Mouse (Mus musculus): ENCODE data around the gene Baz2b. TPM values are rescaled to one million over a fixed set of nuclear protein-coding genes. Genes with fewer than 3 reads are reported as not detected.

Gene Baz2b
- polyA plus RNA-seq, 1 experiment from 2014 or later, result 64.6 TPM

DNA sequence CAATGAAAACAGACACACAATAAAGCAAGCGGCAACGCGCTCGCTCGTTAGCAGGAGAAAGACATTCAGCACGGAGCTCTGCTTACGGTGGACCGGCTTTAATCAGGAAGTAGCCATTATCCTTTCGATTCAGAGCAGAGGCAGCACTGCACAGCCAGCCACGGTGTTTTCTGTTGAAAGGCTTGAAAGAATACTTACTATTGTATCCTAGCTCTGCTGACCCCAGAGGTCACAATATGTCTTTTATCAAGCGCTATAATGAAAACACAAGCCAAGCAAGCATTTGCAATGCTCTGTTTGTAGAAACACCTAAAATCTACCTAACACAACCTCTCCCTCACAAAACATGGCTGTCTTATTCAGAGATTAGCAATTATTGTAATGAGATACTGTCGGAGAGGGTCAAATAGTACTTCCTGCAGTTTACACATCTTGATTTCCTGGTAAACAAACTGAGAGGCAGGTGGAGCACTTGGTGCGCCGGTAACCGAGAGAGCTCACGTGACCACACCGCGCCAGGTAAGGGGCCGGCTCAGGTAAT, 172.6 kb downstream of the Baz2b start:
- H3K4me2 ChIP-seq (replicated peaks), result peak overlapping the region; percentile 62
- 11% methylated on average over 19 of the region's 19 CpGs for WGBS
- no peaks in the 10 kb centered on the region for H3K27me3 ChIP-seq
- H3K27ac ChIP-seq, result no peak overlapping the region
- peak overlapping the region; percentile 33 for H3K4me3 ChIP-seq
- ATAC-seq (ENCODE audit: low FRiP score, low read depth), result no peak
- H3K9ac ChIP-seq, result peak overlapping the region; percentile 8; the same call in 1 of the 2 replicates
- 0 out of 2 replicates have a peak, but pooled peaks cover 5% of the 10 kb centered on the region for H3K36me3 ChIP-seq
- H3K4me1 ChIP-seq, result peaks cover 7% of the 10 kb centered on the region
- no peaks in the 10 kb centered on the region for H3K9me3 ChIP-seq

DNA sequence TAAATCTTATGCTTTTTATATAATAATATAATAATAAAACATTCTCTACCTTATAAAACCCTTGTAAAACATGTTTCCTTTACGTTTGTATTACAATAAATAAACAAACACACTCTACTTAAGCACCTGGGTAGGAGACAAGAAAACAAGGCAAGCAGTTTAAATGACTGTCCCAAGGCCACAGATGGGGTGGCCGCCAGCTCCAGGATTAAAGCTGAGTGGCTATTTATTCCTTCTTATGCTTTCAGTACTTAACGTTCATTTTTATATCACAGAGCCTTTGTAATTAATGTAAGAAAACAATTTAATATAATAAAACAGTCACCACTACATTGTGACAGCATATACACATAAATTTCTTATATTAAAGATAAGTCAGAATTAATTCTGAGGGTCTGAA, 173.3 kb downstream of the Baz2b start:
- Histone ChIP-seq H3K27me3 (no peaks in the 10 kb centered on the region), H3K27ac (no peak overlapping the region), H3K9me3 (no peaks in the 10 kb centered on the region), H3K9ac (no peak overlapping the region), H3K4me1 (peaks cover 7% of the 10 kb centered on the region), H3K4me2 (replicated peaks) (no peak overlapping the region), H3K4me3 (no peak overlapping the region), H3K36me3 (0 out of 2 replicates have a peak, but pooled peaks cover 5% of the 10 kb centered on the region)
- WGBS, result 50% methylated on average over 3 of the region's 3 CpGs
- no peak for ATAC-seq (ENCODE audit: low FRiP score, low read depth)

DNA sequence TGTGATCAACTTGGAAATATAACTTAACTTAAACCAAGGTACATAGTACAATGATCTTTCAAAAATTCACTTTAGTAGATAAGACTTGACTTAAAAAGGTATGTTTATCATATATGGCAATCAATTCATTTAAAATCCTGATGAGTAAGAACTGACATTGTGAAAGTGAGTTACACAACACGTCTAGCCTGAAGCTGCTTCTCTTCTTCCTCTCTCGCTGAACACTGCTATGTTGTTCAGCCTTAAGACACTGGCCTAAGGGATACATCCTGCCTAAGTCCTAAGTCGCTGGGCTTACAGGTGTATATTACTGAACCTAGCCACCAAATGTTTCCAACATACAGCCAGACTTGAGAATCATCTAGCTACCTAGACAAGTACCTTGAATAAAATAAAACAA, 178.6 kb downstream of the Baz2b start:
- WGBS, result 88% methylated on average over 3 of the region's 3 CpGs
- Histone ChIP-seq H3K36me3 (0 out of 2 replicates have a peak, but pooled peaks cover 8% of the 10 kb centered on the region), H3K4me3 (no peak overlapping the region), H3K4me1 (peaks cover 2% of the 10 kb centered on the region), H3K4me2 (replicated peaks) (no peak overlapping the region), H3K9me3 (no peaks in the 10 kb centered on the region), H3K9ac (no peak overlapping the region), H3K27ac (no peak overlapping the region), H3K27me3 (no peaks in the 10 kb centered on the region)
- no peak for ATAC-seq (ENCODE audit: low FRiP score, low read depth)

DNA sequence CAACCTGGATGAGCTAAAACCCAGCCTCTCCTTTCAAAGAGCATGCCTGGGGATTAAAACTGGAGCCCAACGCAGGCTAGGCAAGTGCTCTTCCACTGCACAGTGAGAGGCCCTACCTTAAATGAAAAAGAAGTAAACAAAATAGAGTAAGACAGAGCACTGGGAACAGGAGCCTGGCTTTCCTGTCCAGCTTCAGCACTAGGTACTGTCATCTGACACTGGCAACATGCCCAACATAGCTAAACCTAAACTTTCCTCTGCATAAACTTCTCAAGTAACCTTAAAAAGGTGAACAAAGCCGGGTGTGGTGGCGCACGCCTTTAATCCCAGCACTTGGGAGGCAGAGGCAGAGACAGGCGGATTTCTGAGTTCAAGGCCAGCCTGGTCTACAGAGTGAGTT, 180.6 kb downstream of the Baz2b start:
- WGBS, result 91% methylated on average over 5 of the region's 5 CpGs
- Histone ChIP-seq H3K27ac (no peak overlapping the region), H3K9me3 (no peaks in the 10 kb centered on the region), H3K4me3 (no peak overlapping the region), H3K36me3 (0 out of 2 replicates have a peak, but pooled peaks cover 8% of the 10 kb centered on the region), H3K4me2 (replicated peaks) (no peak overlapping the region), H3K27me3 (no peaks in the 10 kb centered on the region), H3K9ac (no peak overlapping the region), H3K4me1 (peaks cover 11% of the 10 kb centered on the region)
- ATAC-seq (ENCODE audit: low FRiP score, low read depth), result no peak

DNA sequence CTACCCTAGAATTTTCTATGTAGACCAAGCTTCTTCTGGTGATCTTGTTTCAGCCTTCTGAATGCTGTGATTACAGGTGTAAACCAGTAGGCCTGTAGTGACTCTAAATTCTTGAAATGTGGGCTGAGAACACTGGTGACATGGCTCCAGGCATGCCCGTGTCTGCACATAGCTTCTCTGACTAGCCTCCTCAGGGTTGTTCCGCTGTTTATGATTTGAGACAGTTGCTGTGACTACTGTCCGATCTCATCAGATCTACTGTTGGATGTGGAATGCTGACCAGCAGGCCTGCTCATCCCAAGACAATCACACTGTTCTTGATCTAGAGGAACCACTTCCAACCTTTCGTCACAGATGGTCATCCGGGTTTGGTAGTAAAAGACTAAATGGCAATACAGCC, 182.5 kb downstream of the Baz2b start:
- Histone ChIP-seq H3K27ac (no peak overlapping the region), H3K4me1 (peaks cover 17% of the 10 kb centered on the region), H3K27me3 (no peaks in the 10 kb centered on the region), H3K36me3 (0 out of 2 replicates have a peak, but pooled peaks cover 3% of the 10 kb centered on the region), H3K4me2 (replicated peaks) (no peak overlapping the region), H3K9ac (no peak overlapping the region), H3K4me3 (no peak overlapping the region), H3K9me3 (no peaks in the 10 kb centered on the region)
- no peak for ATAC-seq (ENCODE audit: low FRiP score, low read depth)
- 74% methylated on average over 5 of the region's 5 CpGs for WGBS

DNA sequence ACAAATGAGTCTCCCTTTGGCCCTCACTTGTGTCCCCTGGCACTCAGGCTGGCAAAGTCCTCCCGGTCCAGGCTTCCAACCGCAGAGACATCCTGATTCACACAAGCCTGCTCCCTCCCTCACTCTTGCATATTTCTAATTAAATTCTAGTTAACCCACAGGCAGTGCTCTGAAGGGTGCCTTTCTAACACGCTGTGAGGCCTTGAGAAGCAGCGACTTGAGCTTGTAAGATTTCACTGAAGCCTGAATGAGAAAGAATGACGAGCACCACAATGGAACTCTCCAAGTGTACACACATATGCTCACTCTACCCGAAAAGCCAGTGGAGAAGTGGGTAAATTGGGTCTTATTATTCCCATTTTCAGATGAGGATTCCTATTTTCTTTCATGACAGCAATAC, 183.1 kb downstream of the Baz2b start:
- Histone ChIP-seq H3K4me3 (no peak overlapping the region), H3K9me3 (no peaks in the 10 kb centered on the region), H3K36me3 (0 out of 2 replicates have a peak, but pooled peaks cover 3% of the 10 kb centered on the region), H3K4me2 (replicated peaks) (no peak overlapping the region), H3K9ac (no peak overlapping the region), H3K4me1 (peaks cover 22% of the 10 kb centered on the region), H3K27ac (no peak overlapping the region), H3K27me3 (no peaks in the 10 kb centered on the region)
- 64% methylated on average over 6 of the region's 6 CpGs for WGBS
- no peak for ATAC-seq (ENCODE audit: low FRiP score, low read depth)

DNA sequence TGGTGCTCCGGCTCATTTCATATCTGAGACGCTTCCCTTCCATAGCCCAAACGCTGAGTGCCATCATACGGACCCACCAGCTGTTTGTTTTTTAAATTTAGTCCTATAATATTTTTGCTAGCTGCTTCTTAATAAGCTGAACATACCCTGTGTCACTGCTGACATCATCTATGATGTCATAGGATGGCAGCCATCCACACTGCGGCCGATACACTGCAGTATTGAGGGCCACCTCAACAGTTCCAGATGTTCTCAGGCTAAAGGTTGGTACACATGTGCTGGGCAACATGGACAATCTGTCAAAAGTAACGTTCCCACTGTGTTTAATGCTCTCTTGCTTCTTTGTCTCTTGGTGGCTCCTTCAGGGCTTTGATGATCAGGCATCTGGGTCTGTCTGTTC, 185.9 kb downstream of the Baz2b start:
- no peak overlapping the region for H3K9ac ChIP-seq
- H3K27ac ChIP-seq, result no peak overlapping the region
- H3K36me3 ChIP-seq, result 0 out of 2 replicates have a peak, but pooled peaks cover under 1% of the 10 kb centered on the region
- H3K4me3 ChIP-seq, result no peak overlapping the region
- H3K4me2 ChIP-seq (replicated peaks), result no peak overlapping the region
- 86% methylated on average over 7 of the region's 7 CpGs for WGBS
- H3K27me3 ChIP-seq, result no peaks in the 10 kb centered on the region
- peaks cover 27% of the 10 kb centered on the region for H3K4me1 ChIP-seq
- no peak for ATAC-seq (ENCODE audit: low FRiP score, low read depth)
- H3K9me3 ChIP-seq, result no peaks in the 10 kb centered on the region

DNA sequence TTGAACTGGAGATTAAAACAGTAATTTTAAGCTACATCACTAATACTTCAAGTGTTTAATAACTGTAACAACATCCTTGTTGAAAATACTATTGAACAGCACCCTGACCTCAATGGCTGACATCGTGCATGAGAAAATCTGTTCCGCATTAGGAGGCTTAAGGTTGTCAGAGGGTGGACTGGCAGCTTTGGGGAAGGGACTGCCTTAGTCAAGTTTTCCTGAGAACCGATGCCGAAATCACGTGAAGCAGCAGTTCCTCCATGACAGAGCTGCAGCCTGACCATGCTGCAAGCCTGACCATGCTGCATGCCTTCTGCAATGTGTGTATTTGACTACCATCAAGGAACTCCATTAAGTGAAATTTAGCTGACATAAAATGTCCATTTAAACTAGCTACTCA, 188.1 kb downstream of the Baz2b start:
- no peak overlapping the region for H3K4me3 ChIP-seq
- H3K27me3 ChIP-seq, result no peaks in the 10 kb centered on the region
- H3K4me2 ChIP-seq (replicated peaks), result no peak overlapping the region
- peaks cover 27% of the 10 kb centered on the region for H3K4me1 ChIP-seq
- peak; percentile 64 for ATAC-seq (ENCODE audit: low FRiP score, low read depth)
- WGBS, result 13% methylated on average over 5 of the region's 5 CpGs
- no peak overlapping the region for H3K9ac ChIP-seq
- H3K9me3 ChIP-seq, result no peaks in the 10 kb centered on the region
- H3K36me3 ChIP-seq, result no peaks in the 10 kb centered on the region
- H3K27ac ChIP-seq, result no peak overlapping the region

DNA sequence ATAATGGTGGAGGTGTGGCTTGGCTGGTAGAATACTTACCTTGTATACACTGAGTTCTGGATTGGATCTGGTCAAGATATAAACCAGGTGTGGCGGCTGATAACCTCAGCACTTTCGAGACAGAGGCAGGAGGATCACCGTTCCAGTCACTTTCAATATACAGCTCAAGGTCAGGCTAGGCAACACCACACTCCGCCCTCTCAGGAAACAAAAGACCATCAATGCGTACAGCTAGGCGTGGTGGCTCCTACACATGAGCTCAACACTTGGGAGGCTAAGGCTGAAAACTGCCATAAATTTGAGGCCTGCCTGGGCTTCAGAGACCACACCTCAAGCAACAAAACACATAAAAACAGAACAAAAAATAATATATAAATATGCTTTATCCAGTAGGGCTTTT, 188.5 kb downstream of the Baz2b start:
- no peaks in the 10 kb centered on the region for H3K9me3 ChIP-seq
- ATAC-seq (ENCODE audit: low FRiP score, low read depth), result no peak
- no peak overlapping the region for H3K9ac ChIP-seq
- no peak overlapping the region for H3K27ac ChIP-seq
- 53% methylated on average over 6 of the region's 6 CpGs for WGBS
- no peaks in the 10 kb centered on the region for H3K27me3 ChIP-seq
- H3K4me1 ChIP-seq, result peaks cover 27% of the 10 kb centered on the region
- H3K4me3 ChIP-seq, result no peak overlapping the region
- H3K36me3 ChIP-seq, result no peaks in the 10 kb centered on the region
- no peak overlapping the region for H3K4me2 ChIP-seq (replicated peaks)

DNA sequence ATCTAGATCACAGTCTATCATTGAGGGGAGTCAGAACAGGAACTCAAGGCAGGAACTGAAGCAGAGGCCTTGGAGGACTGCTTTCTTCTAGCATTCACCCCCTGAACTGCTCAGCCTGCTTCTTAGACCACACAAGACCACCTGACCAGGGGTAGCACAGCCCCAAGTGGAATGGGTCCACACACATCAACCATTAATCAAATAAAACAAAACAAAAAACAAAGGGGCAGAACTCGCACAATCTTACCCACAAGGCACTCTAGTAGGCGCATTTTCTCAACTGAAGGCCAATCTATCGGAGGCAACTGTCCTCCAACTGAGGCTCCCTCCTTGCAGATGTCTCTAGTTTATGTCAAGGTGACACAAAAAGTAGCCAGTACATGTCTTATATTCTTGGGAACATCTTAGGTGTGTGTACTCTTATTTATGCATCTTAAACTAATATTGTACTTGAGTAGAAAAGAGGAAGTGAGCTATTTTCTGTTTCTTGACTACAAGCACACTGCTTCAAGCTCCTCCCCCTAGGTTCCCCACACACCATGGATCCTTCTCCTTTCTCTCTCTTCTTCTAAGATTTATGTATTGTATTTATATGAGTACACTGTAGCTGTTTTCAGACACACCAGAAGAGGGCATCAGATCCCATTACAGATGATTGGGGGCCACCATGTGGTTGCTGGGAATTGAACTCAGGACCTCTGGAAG, 189.9 kb downstream of the Baz2b start:
- Histone ChIP-seq H3K4me2 (replicated peaks) (no peak overlapping the region), H3K9me3 (no peaks in the 10 kb centered on the region), H3K27ac (no peak overlapping the region), H3K4me3 (no peak overlapping the region), H3K27me3 (no peaks in the 10 kb centered on the region), H3K4me1 (peaks cover 28% of the 10 kb centered on the region), H3K9ac (no peak overlapping the region), H3K36me3 (no peaks in the 10 kb centered on the region)
- no peak for ATAC-seq (ENCODE audit: low FRiP score, low read depth)
- WGBS, result 96% methylated on average over 3 of the region's 3 CpGs

DNA sequence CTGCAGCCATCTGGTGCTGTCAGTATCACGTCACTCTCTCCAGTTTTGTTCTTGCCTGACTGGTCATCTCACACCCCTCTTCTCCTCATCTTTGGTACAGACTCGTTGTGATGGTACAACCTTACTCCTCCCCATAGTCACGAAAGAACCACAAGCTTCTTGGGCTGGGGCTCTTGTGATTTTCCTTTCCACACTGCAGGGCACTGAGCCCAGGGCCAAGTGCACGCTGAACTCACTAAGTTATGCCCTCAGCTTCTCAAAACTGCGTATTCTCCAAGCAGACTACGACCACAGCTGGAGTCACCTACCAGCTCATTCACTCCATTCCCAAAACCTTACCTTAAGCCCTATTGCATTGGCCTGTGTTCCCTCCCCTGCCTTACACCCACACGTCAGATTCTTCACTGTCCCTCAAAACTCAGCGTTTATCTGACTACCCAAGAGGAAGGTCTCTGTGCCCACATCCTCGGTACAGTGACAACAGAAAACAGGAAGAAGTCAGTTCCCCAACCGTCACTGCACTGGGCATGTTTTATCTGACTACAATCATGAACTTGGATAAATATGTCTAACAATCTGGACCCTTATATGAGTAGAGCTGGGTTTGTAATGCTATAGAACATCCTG, 190.7 kb downstream of the Baz2b start:
- H3K4me2 ChIP-seq (replicated peaks), result no peak overlapping the region
- H3K9ac ChIP-seq, result no peak overlapping the region
- ATAC-seq (ENCODE audit: low FRiP score, low read depth), result no peak
- H3K4me3 ChIP-seq, result no peak overlapping the region
- H3K9me3 ChIP-seq, result no peaks in the 10 kb centered on the region
- peaks cover 21% of the 10 kb centered on the region for H3K4me1 ChIP-seq
- H3K27ac ChIP-seq, result no peak overlapping the region
- 83% methylated on average over 10 of the region's 10 CpGs for WGBS
- H3K27me3 ChIP-seq, result no peaks in the 10 kb centered on the region
- no peaks in the 10 kb centered on the region for H3K36me3 ChIP-seq

DNA sequence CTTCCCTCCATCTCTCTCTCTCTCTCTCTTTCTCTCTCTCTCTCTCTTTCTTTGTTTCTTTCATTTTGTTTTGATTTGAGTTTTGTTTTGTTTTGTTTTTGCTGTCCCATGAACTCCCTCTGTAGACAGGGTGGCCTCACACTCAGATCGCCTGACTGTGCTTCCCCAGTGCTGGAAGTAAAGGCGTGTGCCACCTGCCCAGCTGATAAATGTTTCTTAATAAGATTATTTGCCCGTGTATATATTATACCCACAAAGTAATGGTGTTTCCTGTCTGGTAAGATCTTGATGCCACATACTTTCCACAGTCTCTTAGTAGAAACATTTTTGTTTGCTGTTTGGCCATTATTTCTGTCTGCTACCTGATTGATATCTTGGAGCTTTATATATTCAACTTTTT, 198.1 kb downstream of the Baz2b start:
- H3K4me2 ChIP-seq (replicated peaks), result no peak overlapping the region
- ATAC-seq (ENCODE audit: low FRiP score, low read depth), result no peak
- H3K9me3 ChIP-seq, result no peaks in the 10 kb centered on the region
- no peak overlapping the region for H3K9ac ChIP-seq
- no peaks in the 10 kb centered on the region for H3K36me3 ChIP-seq
- H3K4me3 ChIP-seq, result no peak overlapping the region
- 91% methylated on average over 3 of the region's 3 CpGs for WGBS
- H3K27me3 ChIP-seq, result no peaks in the 10 kb centered on the region
- peaks cover 9% of the 10 kb centered on the region; the same call in 1 of the 2 replicates for H3K4me1 ChIP-seq
- H3K27ac ChIP-seq, result no peak overlapping the region
